Mouse (Mus musculus) megakaryocyte, embryonic 14.5 days (primary cell): ENCODE measurements at regions not wholly inside any gene's neighbourhood (a gene's known extent, or its start where the extent isn't known, plus 50 kb on each side); places are given as distances from the start of the nearest gene placed in this dataset.

Experiments used
- H3K27me3 ChIP-seq: replicated peaks from 2 replicates; pipeline ENCODE3; 2012; ENCODE audit warnings: inconsistent platforms
- H3K36me3 ChIP-seq: replicated peaks from 2 replicates; pipeline ENCODE3; 2012; ENCODE audit warnings: low read length, inconsistent platforms, mixed read lengths
- H3K4me1 ChIP-seq: 2 replicates; pipeline ENCODE4 v1.6.1; 2012; ENCODE audit warnings: inconsistent platforms
- H3K4me3 ChIP-seq: replicated peaks from 2 replicates; pipeline ENCODE3; 2012; ENCODE audit warnings: moderate library complexity, mild to moderate bottlenecking, inconsistent platforms
- H3K9me3 ChIP-seq: 2 replicates; pipeline ENCODE4 v1.6.1; 2012; ENCODE audit warnings: inconsistent platforms
- FLI1 ChIP-seq: IDR thresholded peaks from 2 replicates; pipeline ENCODE4 v1.6.1; 2012; ENCODE audit warnings: low read length, inconsistent platforms, mixed read lengths
- GATA1 ChIP-seq: IDR thresholded peaks from 3 replicates; pipeline ENCODE4 v1.6.1; 2012; ENCODE audit warnings: mixed read lengths, low read length, inconsistent platforms, borderline replicate concordance

- H3K27me3 ChIP-seq = peaks cover 70% of the 10 kb centered on the region
- no peaks in the 10 kb centered on the region for H3K4me1 ChIP-seq
- H3K4me3 ChIP-seq = no peak overlapping the region
- TF ChIP-seq GATA1 (no peak), FLI1 (no peak)
- H3K9me3 ChIP-seq = no peaks in the 10 kb centered on the region
- H3K36me3 ChIP-seq = no peaks in the 10 kb centered on the region
These were observed 53.3 kb upstream of the Shisal1 start for GRCm38 (mm10) chr15:84500214-84500613.

- Histone ChIP-seq H3K9me3 (no peaks in the 10 kb centered on the region), H3K4me3 (no peak overlapping the region), H3K4me1 (peaks cover 6% of the 10 kb centered on the region; the same call in 1 of the 2 replicates), H3K27me3 (peaks cover 78% of the 10 kb centered on the region), H3K36me3 (no peaks in the 10 kb centered on the region)
- TF ChIP-seq FLI1 (no peak), GATA1 (no peak)
These were observed 50.2 kb upstream of the Shisal1 start for GRCm38 (mm10) chr15:84497130-84497529.
